Mouse (Mus musculus): ENCODE measurements at regions not wholly inside any gene's neighbourhood (a gene's known extent, or its start where the extent isn't known, plus 50 kb on each side); places are given as distances from the start of the nearest gene placed in this dataset.

GRCm38 (mm10) chr5:148611323-148611722 is 58.7 kb upstream of the Ubl3 start:
- TF ChIP-seq CTCF (conservative IDR thresholded peaks at IDR 0.05; ENCODE audit: low read length): no peak
- no peak for TF ChIP-seq NANOG (IDR thresholded peaks at IDR 0.05; ENCODE audit: borderline replicate concordance, low read length)
- TF ChIP-seq POU5F1 (IDR thresholded peaks at IDR 0.05; ENCODE audit: borderline replicate concordance, low read length): no peak

Measured in E14TG2a.4 (cell line).